Mouse (Mus musculus) R1 (cell line): ENCODE results near the gene Tbc1d10c.

Experiments
- DNase-seq: peaks from one replicate; pipeline ENCODE4 v3.0.0-alpha.2; 2018; ENCODE audit warnings: low read depth, low spot score

Tbc1d10c gene

GRCm38 (mm10) chr19:4192251-4192985 is 1.3 kb upstream of the Tbc1d10c start:
- peak; percentile 52 for DNase-seq

GRCm38 (mm10) chr19:4191528-4192250 is 605 bp upstream of the Tbc1d10c start, which contains the start of gene Ppp1ca:
TSS of gene Ppp1ca (plus strand) at chr19:4192065.
- peak; percentile 94 for DNase-seq

DNA sequence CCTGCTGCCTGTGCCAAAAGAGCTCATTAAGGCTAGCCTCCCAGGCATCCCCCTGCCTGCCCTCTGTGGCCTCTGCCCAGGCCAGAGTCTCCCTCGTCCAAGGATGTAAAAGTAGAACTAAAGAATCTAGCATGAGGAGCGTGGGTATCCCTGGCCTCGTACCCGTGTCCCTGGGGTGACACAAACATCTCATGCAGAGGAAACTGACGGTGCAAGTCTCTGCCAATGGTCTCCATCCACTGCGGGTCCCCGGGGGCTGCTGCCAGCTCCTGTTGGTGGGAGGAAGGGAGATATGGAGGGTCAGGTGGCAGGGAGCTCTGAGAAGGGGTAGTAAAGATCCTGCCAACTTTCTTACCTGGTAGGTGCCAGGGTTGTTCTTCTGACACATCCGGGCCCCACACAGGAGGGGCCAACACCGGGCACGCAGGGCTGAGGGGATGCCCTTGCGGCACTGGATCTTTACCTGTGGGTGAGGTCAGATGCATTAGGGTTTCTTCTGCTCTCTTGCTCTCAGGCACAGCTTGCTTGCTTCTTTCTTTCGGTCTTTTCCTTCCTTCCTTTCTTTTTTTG is 1.9 kb downstream of the Tbc1d10c start:
- DNase-seq = no peak

DNA sequence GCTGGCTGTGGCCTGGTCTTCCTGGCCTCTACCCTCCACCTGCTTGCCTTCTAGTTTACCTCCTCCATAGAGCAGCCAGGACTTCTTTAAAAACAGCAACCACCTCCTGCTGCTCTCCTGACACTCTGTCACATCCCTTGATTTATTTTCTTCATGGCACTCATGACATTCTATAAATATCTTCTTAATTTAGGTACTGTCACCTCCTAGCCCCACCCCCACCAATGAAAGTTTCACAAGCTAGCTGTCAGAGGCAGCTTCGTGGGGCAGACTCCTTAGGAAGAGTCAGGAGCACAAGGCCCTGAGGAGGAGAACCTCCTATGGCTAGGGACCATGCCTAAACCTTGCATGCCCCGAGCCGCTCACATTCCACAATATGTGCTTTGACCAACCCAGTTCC is 3.8 kb downstream of the Tbc1d10c start:
- DNase-seq = no peak

GRCm38 (mm10) chr19:4184976-4185975 is 5.8 kb downstream of the Tbc1d10c start:
- peak; percentile 79 for DNase-seq

DNA sequence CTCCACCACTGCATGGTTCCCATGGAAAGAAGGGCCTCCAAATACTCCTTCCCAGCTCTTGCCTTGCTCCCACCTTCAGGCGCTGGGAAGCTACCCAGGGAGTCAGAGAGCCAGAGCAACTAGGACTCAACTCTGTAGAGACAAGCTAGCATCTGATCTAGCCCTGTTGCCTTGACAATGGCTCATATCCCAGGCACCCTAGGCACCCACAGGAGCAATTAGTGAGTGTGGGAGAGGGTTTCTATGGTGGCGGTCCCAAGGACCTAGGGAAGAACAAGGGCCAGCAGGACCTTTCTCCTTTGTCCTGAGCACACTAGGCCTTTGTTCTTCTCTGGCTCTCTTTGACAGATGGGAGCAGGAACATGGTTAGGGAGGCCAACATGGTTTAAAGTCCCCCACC is 7.4 kb downstream of the Tbc1d10c start:
- no peak for DNase-seq

DNA sequence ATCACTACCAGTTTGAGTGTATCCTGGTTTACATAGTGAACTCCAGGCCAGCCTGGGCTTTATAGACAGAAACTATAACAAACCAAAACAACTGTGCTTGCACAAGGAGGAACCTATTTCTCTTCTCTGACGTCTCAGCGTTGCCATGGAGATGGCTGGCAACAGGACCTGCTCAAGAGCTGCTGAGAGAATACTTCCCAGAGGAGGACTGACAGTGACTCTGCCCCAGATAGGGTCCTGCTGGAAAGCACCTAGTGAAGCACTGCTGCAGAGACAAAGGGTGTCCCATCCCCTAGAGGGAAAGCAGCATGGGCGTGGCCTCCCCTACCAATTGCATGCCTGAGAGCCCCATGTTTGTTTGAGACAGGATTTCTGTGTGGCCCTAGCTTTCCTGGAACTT is 9.2 kb downstream of the Tbc1d10c start:
- peak; percentile 73 for DNase-seq

DNA sequence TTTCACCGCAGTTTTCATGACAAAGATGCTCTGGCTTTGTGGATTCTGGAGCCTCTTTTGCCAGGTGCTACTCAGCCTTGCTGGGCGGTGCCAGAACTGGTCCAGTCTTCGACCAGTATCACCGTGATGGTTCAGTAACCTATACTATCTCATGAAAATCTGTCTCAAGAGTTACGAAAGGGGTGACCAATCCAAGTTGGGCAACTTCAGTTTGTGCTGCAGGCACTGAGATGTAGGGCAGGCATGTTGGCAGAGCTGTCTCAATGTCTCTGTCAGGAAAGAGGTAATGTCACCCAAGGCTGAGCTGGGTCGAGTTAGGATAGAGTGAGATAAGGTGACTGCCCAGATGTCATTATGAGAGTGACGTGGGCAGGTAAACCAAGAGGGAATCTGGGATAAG is 10.7 kb downstream of the Tbc1d10c start:
- no peak for DNase-seq

DNA sequence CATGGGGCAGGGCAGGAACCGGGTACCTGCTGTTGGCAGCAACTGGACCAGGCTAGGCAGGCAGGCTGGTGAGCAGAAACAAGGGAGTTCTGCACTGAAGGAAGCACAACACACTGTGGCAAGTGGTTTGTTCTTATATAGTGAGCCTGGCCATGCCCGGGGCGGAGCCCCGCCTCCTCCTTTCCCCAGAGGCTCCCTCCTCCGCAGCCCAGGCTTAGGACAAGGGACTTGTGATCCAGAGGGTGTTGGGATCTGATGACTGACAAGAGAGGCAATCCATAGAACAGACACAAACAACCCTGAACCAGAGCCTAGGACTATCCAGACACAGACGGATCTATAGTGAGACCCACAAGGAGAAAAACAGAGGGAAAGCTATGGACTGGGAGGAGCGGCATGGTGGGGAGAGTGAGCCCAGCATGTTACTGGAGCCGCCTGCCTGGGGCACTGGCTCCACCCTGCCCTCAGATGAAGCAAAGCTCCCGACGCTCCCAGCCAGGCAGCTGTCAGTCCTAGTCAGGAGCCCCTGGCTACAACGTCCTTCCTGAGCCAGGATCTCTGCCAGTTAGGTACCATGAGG is 15.6 kb downstream of the Tbc1d10c start, which contains the start of gene Carns1:
TSS of gene Carns1 (minus strand) at position 112 of the 580 bp plus-strand sequence.
- DNase-seq = peak; percentile 26

GRCm38 (mm10) chr19:4172925-4173324 is 18.2 kb downstream of the Tbc1d10c start:
- no peak for DNase-seq

- DNase-seq = no peak
Measured at GRCm38 (mm10) chr19:4171393-4172290, 19.4 kb downstream of the Tbc1d10c start.

- DNase-seq = no peak
Measured at GRCm38 (mm10) chr19:4170723-4171392, 20.2 kb downstream of the Tbc1d10c start.

DNA sequence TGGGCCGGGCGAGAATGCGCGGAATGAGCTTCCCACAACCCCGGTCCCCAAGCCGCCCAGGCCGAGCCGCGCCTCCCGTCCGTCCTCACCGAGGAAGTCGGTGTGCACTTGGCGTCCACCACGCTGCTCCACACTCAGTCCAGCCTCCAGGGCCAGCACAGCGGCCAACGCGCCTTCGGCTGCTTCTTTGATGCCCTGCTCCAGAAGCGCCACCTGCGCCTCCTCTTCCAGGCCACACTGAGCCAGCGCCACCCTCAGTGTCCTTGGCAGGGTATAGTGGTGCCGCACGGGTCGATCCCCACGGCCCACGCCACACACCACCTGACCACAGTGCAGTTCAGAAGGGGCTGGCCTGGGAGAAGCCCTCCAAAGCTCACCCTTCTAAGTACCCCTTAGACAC is 21.3 kb downstream of the Tbc1d10c start:
- DNase-seq = no peak

DNA sequence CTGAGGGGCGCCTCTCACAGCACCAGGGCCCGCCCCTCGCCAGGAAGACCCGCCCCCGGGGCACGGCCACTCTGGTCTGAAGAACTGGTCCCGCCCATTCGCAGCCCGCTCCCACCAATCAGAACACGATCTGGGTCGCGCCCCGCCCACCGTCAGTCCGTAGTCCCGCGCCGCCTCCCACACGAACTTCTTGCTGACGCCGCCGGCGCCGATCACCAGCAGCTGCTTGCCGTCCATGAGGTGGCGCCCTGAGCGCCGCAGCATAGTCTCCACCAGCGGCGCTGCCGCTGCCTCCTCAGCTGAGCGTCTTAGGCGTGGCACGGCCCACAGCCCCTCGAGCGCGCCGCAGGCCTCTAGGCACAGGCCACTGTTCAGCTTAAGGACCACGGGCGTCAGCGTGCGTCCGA is 21.7 kb downstream of the Tbc1d10c start:
- peak; percentile 98 for DNase-seq

DNA sequence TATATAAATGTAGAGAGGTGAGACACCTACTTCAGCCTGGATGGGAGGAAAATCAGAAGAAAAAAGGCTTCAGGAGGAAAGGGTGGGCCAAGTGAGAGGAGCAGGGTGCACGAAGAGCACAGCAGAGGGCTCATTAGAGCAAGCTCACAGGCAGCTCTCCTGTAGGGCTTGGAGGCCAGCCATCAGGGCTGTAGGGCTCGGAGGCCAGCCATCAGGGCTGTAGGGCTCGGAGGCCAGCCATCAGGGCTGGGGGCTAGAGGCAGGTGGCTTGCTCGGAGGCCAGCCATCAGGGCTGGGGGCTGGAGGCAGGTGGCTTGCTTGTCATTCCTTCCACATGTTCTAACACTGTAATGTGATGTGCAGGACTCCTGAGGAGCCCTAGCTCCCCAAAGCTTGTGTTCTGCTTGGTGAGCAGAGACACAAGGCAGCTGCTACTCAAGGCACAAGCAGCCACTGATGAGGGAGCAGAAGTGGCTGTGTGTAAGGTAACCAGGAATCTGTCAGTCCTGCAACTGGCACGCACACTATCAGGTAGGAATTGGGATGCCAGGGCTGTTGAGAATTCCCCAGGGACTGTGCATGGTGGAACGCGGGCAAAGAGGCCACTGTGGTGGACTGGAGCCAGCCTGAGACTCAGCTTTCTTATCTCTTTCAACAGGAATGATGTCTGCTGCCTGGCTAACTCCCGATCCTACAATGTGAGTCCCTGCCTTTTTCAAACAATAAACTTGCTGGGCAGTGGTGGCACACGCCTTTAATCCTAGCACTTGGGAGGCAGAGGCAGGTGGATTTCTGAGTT is 24.2 kb downstream of the Tbc1d10c start:
- no peak for DNase-seq

DNA sequence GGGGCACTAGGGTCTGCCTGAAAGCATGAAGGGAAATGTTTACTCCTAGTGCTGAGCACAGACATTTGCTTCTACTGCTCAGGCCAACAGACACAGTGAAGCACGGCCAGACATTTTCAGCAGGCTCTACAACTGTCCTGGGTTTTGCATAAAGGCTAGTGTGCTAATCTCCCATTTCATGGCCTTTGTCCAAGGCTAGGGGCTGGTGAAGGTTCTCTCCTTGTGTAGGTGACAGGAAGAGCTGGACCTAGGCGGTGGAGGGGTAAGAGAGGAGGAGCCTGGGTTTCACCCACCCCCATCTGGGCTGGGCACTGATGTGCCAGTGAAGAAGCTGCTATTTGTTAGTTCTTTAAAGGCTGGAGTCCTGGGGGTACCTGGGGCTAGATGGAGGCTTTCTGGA is 26.4 kb downstream of the Tbc1d10c start:
- DNase-seq = no peak

- DNase-seq = no peak
Measured at GRCm38 (mm10) chr19:4164100-4164499, 27.0 kb downstream of the Tbc1d10c start.

DNA sequence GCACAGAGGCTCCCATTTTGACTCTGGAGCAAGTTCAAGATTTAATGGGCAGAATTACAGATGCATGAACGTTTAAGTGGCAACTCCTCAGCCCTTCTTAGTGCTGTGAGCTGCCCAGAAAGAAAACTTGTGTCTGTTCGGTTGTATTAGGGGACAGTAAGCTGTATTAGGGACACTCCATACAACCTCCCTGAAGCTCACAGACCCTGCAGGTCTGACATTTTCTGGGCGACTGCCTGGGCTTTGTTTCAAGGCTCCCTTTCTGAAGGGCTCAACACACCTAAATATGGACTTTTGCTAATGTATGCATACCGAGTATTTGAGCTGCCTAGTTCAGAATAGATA is 27.6 kb downstream of the Tbc1d10c start:
- DNase-seq = no peak
